Mouse (Mus musculus) cerebellum, adult 2 months (tissue): Measurements from ENCODE around the gene Rere. TPM values are rescaled to one million over a fixed set of nuclear protein-coding genes. Genes with fewer than 3 reads are reported as not detected.

Experiments used
- DNase-seq, 2 experiments: peaks; one replicate each; pipeline ENCODE4 v3.0.0; 2021
- H3K27ac ChIP-seq: fragments of 200-500 bp; 2 replicates; pipeline ENCODE4 v1.5.1; 2012; ENCODE audit warnings: low read length, control low read depth, inconsistent platforms; ENCODE audit not compliant: insufficient read depth
- H3K27me3 ChIP-seq: fragments of 200-500 bp; 2 replicates; pipeline ENCODE4 v1.6.1; 2012; ENCODE audit warnings: inconsistent platforms, mild to moderate bottlenecking, low read length, moderate library complexity; ENCODE audit not compliant: control insufficient read depth, insufficient read depth
- H3K4me1 ChIP-seq: fragments of 200-500 bp; 2 replicates; pipeline ENCODE4 v1.6.1; 2011; ENCODE audit warnings: low read length; ENCODE audit not compliant: control insufficient read depth, insufficient read depth
- H3K4me3 ChIP-seq: fragments of 200-500 bp; replicated peaks from 2 replicates; pipeline ENCODE3; 2011; ENCODE audit warnings: mild to moderate bottlenecking, low read depth, low read length, control low read depth; ENCODE audit not compliant: insufficient read depth
- CTCF ChIP-seq: fragments of 200-500 bp; IDR thresholded peaks from 2 replicates; pipeline ENCODE4 v1.5.1; 2011; ENCODE audit warnings: low read depth, mild to moderate bottlenecking, control low read depth, low read length, moderate library complexity, borderline replicate concordance; ENCODE audit not compliant: insufficient read depth
- POLR2A ChIP-seq: fragments of 200-500 bp; IDR thresholded peaks from 2 replicates; pipeline ENCODE4 v1.6.1; 2011; ENCODE audit warnings: low read length, control low read depth, borderline replicate concordance; ENCODE audit not compliant: insufficient read depth
- WGBS: fragments of 180-500 bp; shearing (Covaris S2); methylation state at CpG from one replicate; pipeline ENCODE4 v1.1.7; 2018; 5-methylcytosine and 5-hydroxymethylcytosine counted together
- polyA plus RNA-seq: library from polyadenylated mRNA; depleted of rRNA; stranded (reverse); fragments of >200 nt; gene quantifications from 2 replicates; pipeline ENCODE4 v1.2.3, GENCODE M21; 2012

The Rere gene
- polyA plus RNA-seq, 1 experiment, result 69.1 TPM

- H3K27ac ChIP-seq, result no peak overlapping the region
- WGBS, result 20% methylated on average over 1 of the region's 1 CpGs
- H3K4me1 ChIP-seq, result peaks cover 7% of the 10 kb centered on the region
- no peak for DNase-seq
- no peak overlapping the region for H3K4me3 ChIP-seq
- TF ChIP-seq CTCF (no peak), POLR2A (no peak)
- H3K27me3 ChIP-seq, result no peaks in the 10 kb centered on the region
Observed at GRCm38 (mm10) chr4:150455750-150456149, 174.3 kb downstream of the Rere start.

- DNase-seq, result no peak
- H3K27ac ChIP-seq, result no peak overlapping the region
- no peaks in the 10 kb centered on the region for H3K27me3 ChIP-seq
- TF ChIP-seq CTCF, result no peak
- TF ChIP-seq POLR2A, result no peak
- peaks cover 9% of the 10 kb centered on the region for H3K4me1 ChIP-seq
- no peak overlapping the region for H3K4me3 ChIP-seq
- WGBS, result 78% methylated on average over 7 of the region's 7 CpGs
Observed at GRCm38 (mm10) chr4:150456452-150456851, 175.0 kb downstream of the Rere start.

- WGBS, result 94% methylated on average over 2 of the region's 2 CpGs
- H3K4me3 ChIP-seq, result no peak overlapping the region
- H3K27ac ChIP-seq, result no peak overlapping the region
- H3K27me3 ChIP-seq, result no peaks in the 10 kb centered on the region
- peaks cover 9% of the 10 kb centered on the region for H3K4me1 ChIP-seq
- TF ChIP-seq CTCF, result no peak
- TF ChIP-seq POLR2A, result no peak
- no peak for DNase-seq
Observed at GRCm38 (mm10) chr4:150456886-150457285, 175.4 kb downstream of the Rere start.

- Histone ChIP-seq H3K27me3 (no peaks in the 10 kb centered on the region), H3K4me3 (no peak overlapping the region), H3K27ac (no peak overlapping the region), H3K4me1 (peaks cover 7% of the 10 kb centered on the region)
- no peak for TF ChIP-seq POLR2A
- TF ChIP-seq CTCF, result no peak
- no peak for DNase-seq
- WGBS, result 90% methylated on average over 4 of the region's 4 CpGs
Observed at GRCm38 (mm10) chr4:150457353-150457752, 175.9 kb downstream of the Rere start.

- Histone ChIP-seq H3K4me1 (peaks cover 7% of the 10 kb centered on the region), H3K4me3 (no peak overlapping the region), H3K27ac (no peak overlapping the region), H3K27me3 (no peaks in the 10 kb centered on the region)
- WGBS, result 73% methylated on average over 7 of the region's 7 CpGs
- TF ChIP-seq CTCF (no peak), POLR2A (no peak)
- no peak for DNase-seq
Observed at GRCm38 (mm10) chr4:150457771-150458170, 176.3 kb downstream of the Rere start.

- no peak overlapping the region for H3K27ac ChIP-seq
- peaks cover 8% of the 10 kb centered on the region for H3K4me1 ChIP-seq
- no peak overlapping the region for H3K4me3 ChIP-seq
- TF ChIP-seq POLR2A, result no peak
- no peak for TF ChIP-seq CTCF
- no peak for DNase-seq
- WGBS, result 54% methylated on average over 6 of the region's 6 CpGs
- no peaks in the 10 kb centered on the region for H3K27me3 ChIP-seq
Observed at GRCm38 (mm10) chr4:150459022-150459794, 177.8 kb downstream of the Rere start.

- Histone ChIP-seq H3K27me3 (no peaks in the 10 kb centered on the region), H3K4me1 (peaks cover 13% of the 10 kb centered on the region), H3K27ac (no peak overlapping the region), H3K4me3 (no peak overlapping the region)
- TF ChIP-seq CTCF (no peak), POLR2A (no peak)
- 78% methylated on average over 5 of the region's 5 CpGs for WGBS
- DNase-seq, result no peak
Observed at GRCm38 (mm10) chr4:150460451-150460850, 179.0 kb downstream of the Rere start.

GRCm38 (mm10) chr4:150461011-150461410, 179.6 kb downstream of the Rere start:
- WGBS, result 84% methylated on average over 5 of the region's 5 CpGs
- no peak overlapping the region for H3K27ac ChIP-seq
- H3K4me1 ChIP-seq, result peaks cover 13% of the 10 kb centered on the region
- DNase-seq, result no peak
- TF ChIP-seq CTCF (no peak), POLR2A (no peak)
- H3K27me3 ChIP-seq, result no peaks in the 10 kb centered on the region
- H3K4me3 ChIP-seq, result no peak overlapping the region
